Mouse (Mus musculus) retina, embryonic 14.5 days (tissue): ENCODE measurements around the gene Hoxc6.

Experiments used
- DNase-seq: peaks from one replicate; pipeline ENCODE4 v3.0.0-alpha.2; 2015; ENCODE audit warnings: low spot score

Gene Hoxc6

DNA sequence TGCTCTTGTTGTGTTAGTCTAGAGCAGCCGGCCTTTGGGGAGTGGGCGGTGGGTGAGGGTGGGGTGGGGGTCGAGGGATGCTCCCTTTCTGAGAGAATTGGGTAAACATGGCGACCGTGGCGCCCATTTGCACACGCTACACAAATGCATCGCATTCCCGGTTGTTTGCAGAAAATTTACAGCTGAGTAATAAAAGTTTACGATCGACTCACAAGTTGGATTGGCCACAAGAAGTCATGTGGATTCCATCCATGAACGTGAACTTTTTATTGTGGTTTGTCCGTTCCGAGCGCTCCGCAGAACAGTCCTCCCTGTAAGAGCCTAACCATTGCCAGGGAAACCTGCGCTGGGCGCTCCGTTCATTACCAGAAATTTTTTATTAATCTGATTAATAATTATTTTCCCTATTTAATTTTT is at the start of gene Hoxc6:
Gene Hoxc6, plus strand, starts transcription at position 319 of the 417 bp plus-strand sequence.
- no peak for DNase-seq

DNA sequence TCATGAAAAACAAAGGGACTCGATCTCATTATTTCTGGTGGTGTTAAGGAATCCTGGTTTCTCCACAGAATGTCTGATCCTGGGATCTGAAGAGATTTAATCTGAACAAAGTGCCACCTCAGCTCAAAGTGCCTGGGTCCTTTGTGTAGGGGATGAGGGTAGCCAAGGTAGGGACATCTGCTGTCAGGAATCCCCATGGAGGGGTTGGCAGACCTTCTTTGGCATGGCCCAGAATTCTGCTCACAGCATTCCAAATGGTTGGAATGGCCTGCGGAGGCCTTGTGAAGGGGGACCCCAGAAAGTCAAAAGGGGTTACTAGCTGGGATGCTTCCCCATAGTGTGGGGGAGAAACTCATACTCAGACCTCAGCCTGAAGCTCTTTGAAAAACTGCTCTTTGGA is 49.2 kb upstream of the Hoxc6 start:
- no peak for DNase-seq

DNA sequence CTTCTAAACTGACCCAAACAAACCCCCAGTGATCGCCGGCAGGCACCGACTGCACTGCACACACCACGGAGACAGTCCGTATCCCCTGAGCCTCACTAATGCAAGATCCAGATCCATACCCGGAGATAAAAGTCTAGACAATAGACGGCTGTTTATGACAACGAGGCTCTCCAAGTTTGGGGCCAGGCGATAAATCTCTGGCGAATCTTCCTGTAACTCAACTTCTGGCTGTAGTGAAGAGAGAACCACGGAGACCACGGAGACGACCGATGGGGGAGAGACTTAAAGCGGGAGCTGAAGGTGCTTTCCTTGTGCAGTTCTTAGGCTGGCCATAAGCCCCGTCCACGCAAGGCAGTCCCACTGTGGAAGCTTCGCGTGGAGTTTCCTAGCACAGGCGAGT is 48.4 kb upstream of the Hoxc6 start:
- DNase-seq = no peak

DNA sequence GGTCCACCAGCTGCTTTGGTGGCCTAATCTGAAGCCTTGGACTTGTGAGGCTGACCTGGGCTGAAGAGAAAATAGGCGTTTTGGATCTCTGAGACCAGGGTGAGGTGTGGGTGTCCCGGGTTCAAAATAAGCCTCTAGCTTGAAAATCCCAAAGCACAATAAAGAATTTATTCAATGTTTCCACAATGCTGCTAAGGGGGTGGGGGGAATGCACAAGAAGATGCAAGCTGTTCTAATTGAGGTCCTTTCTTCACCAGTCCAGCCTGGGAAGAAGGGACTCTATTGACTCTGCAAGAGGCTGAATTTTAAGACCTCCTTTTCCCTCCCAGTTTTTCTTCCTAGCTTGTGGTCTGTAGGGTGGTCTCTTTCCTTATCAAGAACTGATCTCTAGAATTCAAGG is 47.2 kb upstream of the Hoxc6 start:
- DNase-seq = no peak

DNA sequence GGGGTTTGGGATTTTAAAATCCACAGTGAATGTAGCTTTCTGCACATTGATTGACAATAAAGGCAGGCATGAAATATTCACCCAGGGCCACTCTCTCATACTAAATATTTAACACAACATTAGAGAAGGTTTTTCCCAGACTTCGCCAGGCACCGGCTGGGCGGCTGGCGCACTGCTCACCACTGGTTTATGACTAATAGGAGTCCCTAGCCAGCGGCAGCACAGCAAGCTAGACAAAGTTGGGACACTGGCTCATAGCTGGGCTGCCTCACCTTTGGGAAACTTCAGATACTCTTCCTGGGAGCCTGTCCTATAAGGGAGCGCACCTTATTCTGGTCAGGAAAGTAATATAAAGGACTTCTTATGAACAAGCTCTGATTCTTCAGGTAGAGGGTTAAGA is 44.5 kb upstream of the Hoxc6 start:
- DNase-seq = no peak

DNA sequence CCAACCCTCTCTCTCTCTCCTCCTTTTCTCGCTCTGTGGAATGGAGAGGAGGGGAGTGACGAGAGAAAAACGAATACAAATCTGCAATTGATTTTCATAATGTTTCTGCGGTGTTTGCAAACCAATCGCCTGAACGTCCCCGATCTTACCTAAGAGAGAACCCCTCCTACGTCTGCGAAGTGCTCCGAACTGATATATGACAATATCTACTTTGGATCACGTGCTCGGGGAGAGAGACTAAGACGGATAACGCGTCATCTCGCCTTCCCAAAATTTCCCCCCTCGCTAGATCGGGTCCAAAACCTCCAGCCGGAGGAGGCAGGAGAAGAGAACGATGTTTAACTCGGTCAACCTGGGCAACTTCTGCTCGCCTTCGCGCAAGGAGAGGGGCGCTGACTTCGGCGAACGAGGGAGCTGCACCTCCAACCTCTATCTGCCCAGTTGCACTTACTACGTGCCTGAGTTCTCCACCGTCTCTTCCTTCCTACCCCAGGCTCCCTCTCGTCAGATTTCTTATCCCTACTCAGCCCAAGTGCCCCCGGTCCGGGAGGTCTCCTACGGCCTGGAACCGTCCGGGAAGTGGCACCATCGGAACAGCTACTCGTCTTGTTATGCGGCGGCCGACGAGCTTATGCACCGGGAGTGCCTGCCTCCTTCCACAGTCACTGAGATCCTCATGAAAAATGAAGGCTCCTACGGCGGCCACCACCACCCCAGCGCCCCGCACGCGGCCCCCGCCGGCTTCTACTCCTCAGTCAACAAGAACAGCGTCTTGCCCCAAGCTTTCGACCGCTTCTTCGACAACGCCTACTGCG is 43.7 kb upstream of the Hoxc6 start, which contains the start of gene Hoxc11:
Gene Hoxc11, plus strand, starts transcription at position 236 of the 815 bp plus-strand sequence.
- DNase-seq = no peak

DNA sequence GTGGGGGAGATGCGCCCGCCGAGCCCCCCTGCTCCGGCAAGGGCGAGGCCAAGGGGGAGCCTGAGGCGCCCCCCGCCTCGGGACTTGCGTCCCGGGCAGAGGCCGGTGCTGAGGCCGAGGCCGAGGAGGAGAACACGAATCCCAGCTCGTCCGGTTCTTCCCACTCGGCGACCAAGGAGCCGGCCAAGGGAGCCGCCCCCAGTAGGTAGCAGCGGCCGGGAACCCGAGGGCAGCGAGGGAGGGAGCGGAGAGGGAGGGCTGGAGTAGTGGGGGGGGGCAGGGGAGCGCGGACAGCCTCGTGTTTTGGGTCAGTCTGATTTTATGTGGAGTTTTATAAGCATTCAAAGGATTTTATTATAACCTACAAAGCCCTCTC is 43.1 kb upstream of the Hoxc6 start:
- no peak for DNase-seq

DNA sequence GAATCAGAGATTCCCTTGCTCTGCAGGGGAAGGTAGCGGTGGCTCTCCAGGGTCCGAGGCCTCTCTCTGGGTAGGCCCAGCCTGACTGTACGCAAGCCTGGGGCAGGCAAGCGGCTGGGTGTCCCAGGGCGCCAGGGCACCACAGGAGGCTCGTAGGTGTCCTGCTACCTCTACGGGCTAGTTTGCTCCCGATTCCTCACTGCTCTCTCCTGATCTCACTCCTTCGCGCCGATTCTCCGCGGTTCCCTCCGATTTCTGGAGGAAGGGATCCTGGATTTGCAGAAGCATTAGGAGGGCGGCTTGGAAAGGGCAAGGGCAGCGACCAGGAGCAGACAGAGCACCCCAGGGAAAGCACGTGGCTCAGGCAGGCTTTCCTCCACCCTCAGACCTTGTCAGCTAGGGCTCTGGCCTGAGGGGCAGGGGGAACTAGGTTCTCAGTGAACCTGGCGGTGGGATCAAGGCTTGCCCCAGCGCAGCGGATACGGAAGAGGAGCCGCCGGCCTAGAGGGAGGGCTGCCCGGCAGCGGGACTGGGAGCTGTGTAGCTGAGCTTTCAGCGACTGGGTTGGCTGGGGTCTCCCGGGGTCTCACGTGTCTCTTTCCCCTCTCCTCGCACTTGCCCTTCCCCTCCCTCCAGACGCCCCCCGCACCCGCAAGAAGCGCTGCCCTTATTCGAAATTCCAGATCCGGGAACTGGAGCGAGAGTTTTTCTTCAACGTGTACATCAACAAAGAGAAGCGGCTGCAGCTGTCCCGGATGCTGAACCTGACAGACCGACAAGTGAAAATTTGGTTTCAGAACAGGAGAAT is 42.0 kb upstream of the Hoxc6 start:
- DNase-seq = no peak

DNA sequence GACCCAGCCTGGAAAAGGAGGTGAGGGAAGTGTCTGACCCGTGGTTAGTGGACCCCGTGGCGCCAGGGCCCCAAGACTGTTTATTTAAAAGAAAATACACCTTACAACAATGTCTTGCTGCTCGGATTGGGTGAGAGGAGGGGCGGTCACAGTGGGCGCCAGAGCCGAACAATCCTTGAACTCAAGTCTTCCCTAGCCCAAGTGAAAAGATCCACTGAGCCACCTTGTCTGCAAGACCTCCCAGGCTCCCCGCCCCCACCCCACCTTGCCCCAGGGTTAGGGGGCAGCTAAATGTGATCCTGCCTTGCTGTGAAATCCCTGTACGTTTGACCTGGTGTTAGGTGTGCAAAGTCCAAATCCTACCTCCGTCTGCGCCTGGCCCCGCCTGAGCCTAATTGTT is 41.2 kb upstream of the Hoxc6 start:
- DNase-seq = no peak

DNA sequence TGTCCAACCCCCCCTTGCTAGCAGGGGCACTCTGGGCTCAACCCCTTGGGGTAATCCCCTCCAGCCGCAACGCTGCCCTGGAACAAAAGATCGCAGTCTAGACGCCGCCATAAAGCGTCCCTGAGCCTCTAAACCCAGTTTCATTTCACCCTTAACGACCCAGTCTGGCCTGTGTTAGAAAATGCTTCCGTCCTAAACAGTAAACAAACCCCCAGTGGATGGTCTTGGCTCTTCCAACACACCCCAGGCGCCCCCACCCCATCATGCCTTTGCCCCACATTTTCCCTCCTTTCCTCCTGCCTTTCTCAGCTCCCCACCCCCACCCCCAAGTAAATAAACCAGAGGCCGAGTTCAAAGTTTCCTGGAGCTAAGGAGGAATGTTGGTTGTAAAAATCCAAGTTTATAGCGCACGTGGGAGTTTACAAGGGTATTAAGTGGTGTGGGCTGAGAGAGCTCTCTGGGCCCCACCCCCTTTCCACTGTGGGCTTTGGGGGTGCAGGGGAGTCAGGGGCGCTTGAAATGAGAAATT is 38.3 kb upstream of the Hoxc6 start:
- DNase-seq = no peak

DNA sequence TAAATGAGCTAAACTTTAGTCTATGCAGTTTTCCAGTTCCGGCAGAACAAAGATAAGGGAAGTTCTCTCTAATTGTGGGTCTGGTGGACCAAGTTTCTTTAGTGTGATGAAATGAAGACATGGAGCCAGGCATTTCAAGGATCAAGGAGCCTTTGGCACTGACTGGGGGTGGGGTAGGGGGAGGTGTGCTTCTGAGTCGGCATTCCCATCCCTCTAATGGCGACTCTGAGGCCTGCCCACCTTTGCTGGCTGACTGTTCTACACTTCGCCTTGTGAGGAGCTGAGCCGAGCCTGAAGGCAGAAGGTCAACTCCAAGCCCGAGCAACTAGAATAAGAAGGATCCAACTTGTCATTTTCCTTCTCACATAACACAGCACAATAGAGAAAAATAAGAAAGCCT is 36.3 kb upstream of the Hoxc6 start:
- no peak for DNase-seq

DNA sequence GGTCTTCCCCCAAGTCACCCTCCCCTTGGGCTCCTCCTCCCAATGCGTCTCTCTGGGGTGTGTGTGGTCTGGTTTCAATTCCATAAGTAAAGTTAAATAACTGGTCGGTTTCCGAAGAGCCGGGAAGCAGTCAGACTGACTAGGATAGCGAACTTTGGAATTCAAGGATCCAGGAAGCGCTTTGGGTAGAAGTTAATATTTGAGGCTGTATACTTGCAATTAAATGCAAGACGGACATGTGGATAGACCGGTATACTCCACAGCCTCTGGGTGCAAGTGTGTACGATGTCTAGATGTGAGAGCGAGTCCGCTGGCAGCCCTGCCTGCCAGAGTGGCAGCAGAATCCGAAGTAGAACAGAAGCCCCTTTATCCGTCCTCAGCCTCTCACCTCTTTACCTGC is 35.6 kb upstream of the Hoxc6 start:
- DNase-seq = peak; percentile 52

DNA sequence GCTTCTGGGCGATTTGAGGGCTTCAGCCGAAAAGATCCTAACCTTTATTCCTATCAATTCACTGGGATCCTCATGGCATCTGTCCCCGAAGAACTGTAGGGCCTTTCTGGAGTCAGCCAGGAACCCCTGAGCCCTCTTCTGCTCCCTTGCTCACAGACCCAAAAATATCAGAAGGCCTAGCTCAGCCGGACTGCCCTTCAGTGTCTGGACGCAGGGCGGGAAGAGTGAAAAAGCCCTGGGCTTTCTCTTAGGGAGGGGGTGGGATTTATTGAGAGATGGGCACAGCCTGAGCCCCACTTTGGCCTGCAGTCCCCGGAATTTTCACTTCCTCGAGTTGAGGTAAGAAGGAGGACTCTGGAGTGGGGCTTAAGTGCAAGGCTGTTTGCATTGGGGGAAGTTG is 34.8 kb upstream of the Hoxc6 start:
- DNase-seq = no peak

DNA sequence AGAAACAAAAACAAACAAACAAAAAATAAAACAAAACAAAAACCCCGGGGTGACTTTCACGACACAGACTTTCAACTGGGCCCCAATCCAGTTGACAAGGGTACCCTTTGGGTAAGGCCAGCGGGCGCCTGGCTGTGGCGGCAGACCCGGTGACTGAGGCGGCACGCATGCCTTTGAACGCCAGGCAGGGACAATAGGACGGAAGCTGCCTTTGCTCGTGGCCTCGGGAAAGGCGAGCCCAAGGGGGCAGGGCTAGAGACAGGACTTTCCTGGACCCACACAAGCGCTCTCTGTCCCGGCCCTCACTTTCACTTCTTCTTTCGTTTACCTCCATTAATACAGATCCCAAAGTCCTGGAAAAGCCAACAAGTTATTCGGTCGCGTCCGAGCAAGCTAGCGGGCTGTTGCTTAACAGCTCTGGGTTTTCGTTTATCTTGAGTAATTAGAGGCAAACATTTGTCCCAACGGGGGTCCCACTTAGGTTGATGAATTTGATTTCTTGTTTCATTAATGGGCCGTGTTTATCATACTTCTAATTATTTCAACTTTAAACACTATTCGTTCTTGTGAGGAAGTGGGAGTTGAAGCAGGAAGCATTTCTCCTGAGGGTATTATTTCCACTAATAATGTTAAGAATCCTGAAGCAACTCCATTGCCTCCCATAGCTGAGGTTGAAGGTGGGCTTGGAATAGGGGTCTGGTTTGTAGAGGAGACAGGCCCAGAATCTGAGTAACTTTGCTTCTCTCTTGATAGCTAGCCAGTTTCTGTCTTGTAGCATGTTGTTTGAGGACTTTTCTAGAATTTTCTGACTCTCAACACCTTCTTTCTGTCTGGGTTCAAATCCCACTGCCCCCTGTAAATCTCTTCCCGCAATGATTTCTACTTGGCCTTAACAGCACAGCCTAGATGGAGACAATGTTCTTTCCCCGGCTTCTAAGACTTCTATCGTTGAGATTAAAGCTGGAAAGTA is 34.1 kb upstream of the Hoxc6 start:
- no peak for DNase-seq

DNA sequence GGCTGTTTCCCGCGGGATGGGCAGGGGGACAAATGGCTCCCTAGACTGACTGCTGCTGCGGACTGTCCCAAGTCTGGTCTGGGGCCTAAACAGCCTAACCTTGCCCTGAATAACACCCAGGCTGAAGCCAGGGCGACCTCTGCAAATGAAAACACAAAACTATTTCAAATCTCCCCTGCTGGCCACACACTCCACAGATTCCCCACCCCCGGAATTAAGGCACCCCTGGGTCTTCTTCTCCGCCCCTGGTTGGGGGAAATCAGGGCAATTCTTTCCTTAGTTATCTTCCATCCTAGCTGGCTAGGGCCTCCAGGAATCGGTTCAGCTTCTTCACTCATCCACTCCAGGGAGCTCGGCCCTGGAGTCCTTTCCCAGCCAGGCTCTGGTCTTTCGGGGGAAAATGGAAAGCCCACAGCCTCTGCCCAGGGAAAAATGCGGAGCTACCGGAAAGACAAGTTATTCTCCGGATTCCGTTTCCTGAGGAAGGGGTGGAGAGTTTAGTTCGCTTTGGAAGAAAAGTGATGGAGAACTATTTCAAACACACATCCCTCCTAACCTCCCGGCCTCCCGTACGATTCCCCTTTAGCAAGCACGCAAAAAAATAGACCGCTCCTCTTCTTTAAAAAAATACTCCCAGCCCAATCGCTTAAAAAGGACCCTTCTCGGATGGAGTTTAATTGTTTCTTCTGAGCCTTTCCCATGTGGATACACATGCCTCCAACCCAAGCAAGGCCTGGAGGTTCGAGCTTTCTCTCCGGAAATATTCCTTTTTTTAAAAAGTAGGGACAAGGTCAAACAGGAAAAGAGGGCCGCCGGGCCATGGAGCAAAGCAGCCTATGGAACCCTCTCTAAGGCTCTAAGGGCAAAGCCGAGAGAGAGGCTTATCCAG is 32.8 kb upstream of the Hoxc6 start:
- no peak for DNase-seq

DNA sequence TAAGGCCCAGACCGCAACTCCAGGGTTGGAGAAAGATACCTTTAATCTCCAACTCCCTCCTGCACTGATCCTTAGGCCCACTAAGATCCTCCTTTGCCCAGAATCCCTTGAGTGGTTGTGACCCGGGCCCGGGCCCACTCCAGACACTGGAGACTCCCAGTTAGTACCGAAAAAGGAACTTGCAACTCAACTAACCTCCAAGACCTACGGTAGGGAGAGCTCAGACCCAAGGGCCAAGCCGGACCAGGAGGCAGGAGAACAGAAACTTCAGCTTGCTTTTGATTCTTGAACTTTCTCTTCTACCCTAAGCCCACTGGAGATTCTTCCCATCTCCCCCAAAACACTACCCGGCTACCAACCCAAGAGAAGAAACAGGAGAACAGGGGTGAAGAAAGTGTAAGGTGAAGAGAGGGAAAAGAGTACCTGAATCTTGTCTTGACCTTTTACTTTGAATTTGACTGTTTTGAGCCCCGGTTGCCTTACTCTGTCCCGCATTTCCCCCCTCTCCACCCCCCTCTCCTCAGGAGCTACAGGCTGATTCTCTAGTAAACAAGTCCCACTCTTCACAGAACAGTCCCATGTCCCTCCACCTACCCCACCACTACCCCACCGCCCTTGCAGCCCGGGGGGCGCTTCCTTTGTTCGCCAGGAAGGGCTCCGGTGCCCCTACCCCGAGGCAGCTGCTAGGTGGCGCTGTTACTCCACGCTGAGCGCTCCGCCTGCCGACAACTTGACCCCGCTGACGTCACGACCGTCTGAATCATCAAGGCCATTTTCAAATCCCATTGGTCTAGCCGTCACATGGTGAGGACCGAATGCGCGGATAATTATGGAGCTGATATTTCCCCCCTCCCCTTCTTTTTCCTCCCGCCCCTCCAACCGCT is 31.9 kb upstream of the Hoxc6 start:
- peak; percentile 85 for DNase-seq

DNA sequence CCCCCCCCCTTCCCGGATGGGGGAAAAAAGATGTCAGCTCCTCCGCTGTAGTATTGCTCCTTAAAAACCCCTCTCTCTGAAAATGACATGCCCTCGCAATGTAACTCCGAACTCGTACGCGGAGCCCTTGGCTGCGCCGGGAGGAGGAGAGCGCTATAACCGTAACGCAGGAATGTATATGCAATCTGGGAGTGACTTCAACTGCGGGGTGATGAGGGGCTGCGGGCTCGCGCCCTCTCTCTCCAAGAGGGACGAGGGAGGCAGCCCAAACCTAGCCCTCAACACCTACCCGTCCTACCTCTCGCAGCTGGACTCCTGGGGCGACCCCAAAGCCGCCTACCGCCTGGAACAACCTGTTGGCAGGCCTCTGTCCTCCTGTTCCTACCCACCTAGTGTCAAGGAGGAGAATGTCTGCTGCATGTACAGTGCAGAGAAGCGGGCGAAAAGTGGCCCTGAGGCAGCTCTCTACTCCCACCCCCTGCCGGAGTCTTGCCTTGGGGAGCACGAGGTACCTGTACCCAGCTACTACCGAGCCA is 31.2 kb upstream of the Hoxc6 start, which contains the start of gene Hoxc10:
Gene Hoxc10, plus strand, starts transcription at position 21 of the 536 bp plus-strand sequence.
- no peak for DNase-seq

DNA sequence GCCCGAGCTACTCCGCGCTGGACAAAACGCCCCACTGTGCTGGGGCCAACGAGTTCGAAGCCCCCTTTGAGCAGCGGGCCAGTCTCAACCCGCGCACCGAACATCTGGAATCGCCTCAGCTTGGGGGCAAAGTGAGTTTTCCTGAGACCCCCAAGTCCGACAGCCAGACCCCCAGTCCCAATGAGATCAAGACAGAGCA is 30.8 kb upstream of the Hoxc6 start, which contains the start of gene Hoxc5:
Gene Hoxc5, plus strand, starts transcription at position 132 of the 199 bp plus-strand sequence.
- DNase-seq = no peak

DNA sequence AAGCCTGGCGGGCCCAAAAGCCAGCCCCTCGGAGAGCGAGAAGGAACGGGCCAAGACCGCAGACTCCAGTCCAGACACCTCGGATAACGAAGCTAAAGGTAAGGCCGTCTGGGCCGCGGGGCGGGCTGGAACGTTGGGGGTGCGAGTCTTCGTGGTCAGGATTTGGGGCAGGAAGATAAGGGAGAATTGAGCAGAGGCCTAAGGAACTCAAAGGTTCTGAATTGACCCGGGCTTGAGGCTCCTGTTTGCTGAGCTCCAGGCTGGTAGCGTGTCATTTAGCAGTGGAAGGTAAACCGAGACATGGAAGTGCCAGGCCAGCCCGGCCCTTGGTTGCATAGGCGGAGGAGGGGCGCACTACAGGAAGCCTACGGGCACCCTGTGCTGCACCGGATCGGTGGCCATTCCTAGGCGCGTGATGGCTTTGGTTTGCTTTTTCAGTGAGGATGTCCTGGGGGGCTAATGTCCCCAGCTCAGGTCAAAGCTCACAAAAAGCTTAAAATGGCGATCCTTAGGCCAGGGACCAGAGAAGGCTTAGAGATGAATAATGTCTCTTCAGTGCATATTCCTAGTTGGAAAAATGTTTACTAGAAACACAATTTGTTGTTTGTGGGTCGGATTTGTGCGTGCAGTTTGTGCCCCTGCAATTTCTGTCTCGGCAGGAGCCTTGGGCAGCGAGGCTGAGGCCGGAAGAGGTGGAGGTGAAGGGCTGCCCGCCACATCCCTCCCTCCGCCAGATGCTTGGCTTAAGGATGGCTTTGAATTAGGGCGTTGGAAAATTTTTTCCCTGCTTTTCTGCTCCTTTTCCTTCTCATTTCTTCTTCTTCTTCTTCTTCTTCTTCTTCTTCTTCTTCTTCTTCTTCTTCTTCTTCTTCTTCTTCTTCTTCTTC is 30.3 kb upstream of the Hoxc6 start:
- no peak for DNase-seq
